Mouse (Mus musculus) MEL (cell line): ENCODE results near the gene Zfp358.

ENCODE experiments used
- BHLHE40 ChIP-seq: IDR thresholded peaks from 2 replicates; pipeline ENCODE4 v1.6.1; 2012; ENCODE audit warnings: low read depth, mild to moderate bottlenecking, inconsistent platforms, low read length, improper control_type of control experiment, borderline replicate concordance
- CHD2 ChIP-seq: IDR thresholded peaks from 2 replicates; pipeline ENCODE4 v1.6.1; 2011; ENCODE audit warnings: low read length, improper control_type of control experiment
- CTCF ChIP-seq, 3 experiments: IDR thresholded peaks in 2 of 3; conservative IDR thresholded peaks in 1 of 3; 2 replicates each; pipeline ENCODE4 v1.5.1; 2011 to 2012; ENCODE audit warnings: low read length in 3 of 3, low read depth in 2 of 3, mild to moderate bottlenecking in 2 of 3, improper control_type of control experiment in 1 of 3, inconsistent platforms in 1 of 3, mixed read lengths in 1 of 3, moderate library complexity in 1 of 3; ENCODE audit not compliant: control insufficient read depth in 1 of 3, insufficient read depth in 1 of 3, poor library complexity in 1 of 3, severe bottlenecking in 1 of 3
- MYC ChIP-seq: IDR thresholded peaks from 2 replicates; pipeline ENCODE4 v1.6.1; 2011; ENCODE audit warnings: low read depth, mild to moderate bottlenecking, low read length, improper control_type of control experiment, moderate library complexity
- POLR2A ChIP-seq, 2 experiments: IDR thresholded peaks; 2 replicates each; pipeline ENCODE4 v1.6.1; 2011 to 2012; ENCODE audit warnings: low read length in 2 of 2, mild to moderate bottlenecking in 2 of 2, control low read depth in 1 of 2, improper control_type of control experiment in 1 of 2, low read depth in 1 of 2, moderate library complexity in 1 of 2; ENCODE audit not compliant: control insufficient read depth in 1 of 2, insufficient read depth in 1 of 2, poor library complexity in 1 of 2
- POLR2AphosphoS2 ChIP-seq: IDR thresholded peaks from 2 replicates; pipeline ENCODE4 v1.6.1; 2011; ENCODE audit warnings: low read length, improper control_type of control experiment
- SMC3 ChIP-seq: IDR thresholded peaks from 2 replicates; pipeline ENCODE4 v1.6.1; 2011; ENCODE audit warnings: low read depth, low read length, improper control_type of control experiment
- TCF12 ChIP-seq: IDR thresholded peaks from 2 replicates; pipeline ENCODE4 v1.6.1; 2014; ENCODE audit warnings: low read depth, mild to moderate bottlenecking, inconsistent platforms, low read length, improper control_type of control experiment, moderate library complexity
- UBTF ChIP-seq: IDR thresholded peaks from 2 replicates; pipeline ENCODE4 v1.6.1; 2012; ENCODE audit warnings: low read depth, mild to moderate bottlenecking, inconsistent platforms, low read length, improper control_type of control experiment, moderate library complexity, borderline replicate concordance; ENCODE audit not compliant: insufficient read depth
- ZNF384 ChIP-seq: IDR thresholded peaks from 2 replicates; pipeline ENCODE4 v1.6.1; 2012; ENCODE audit warnings: low read depth, mild to moderate bottlenecking, inconsistent platforms, low read length, improper control_type of control experiment

- TF ChIP-seq UBTF (no peak), CHD2 (no peak), CTCF (IDR thresholded peaks at IDR 0.05 in 2 of 3, conservative IDR thresholded peaks at IDR 0.05 in 1 of 3; ENCODE audit: control insufficient read depth in 1 of 3, insufficient read depth in 1 of 3, low read depth in 2 of 3, low read length in 3 of 3, poor library complexity in 1 of 3, severe bottlenecking in 1 of 3) (no peak), MYC (no peak), POLR2AphosphoS2 (no peak), POLR2A (IDR thresholded peaks at IDR 0.05; ENCODE audit: control insufficient read depth in 1 of 2, insufficient read depth in 1 of 2, low read depth in 1 of 2, low read length in 2 of 2, poor library complexity in 1 of 2) (no peak), TCF12 (no peak), SMC3 (no peak), ZNF384 (no peak), BHLHE40 (no peak)
Observed at GRCm38 (mm10) chr8:3530816-3531215, 37.9 kb downstream of the Zfp358 start.
